Mouse (Mus musculus) cerebellum, postnatal 25 days (tissue): Measurements from ENCODE around the gene Trim6.
"Not testable (repeated sequence)": the region's sequence is repeated elsewhere in the genome, so short reads cannot be mapped to it uniquely, and the experiment has no call there.

Experiments
- DNase-seq, 2 experiments: peaks; one replicate each; pipeline ENCODE4 v3.0.0; 2021; ENCODE audit warnings: mixed read lengths in 2 of 2

The Trim6 gene

GRCm38 (mm10) chr7:104218701-104219569 lies at the start of gene Trim6:
TSS of gene Trim6 (plus strand) at chr7:104218793.
- peak; percentile 10 to 27 for DNase-seq

DNA sequence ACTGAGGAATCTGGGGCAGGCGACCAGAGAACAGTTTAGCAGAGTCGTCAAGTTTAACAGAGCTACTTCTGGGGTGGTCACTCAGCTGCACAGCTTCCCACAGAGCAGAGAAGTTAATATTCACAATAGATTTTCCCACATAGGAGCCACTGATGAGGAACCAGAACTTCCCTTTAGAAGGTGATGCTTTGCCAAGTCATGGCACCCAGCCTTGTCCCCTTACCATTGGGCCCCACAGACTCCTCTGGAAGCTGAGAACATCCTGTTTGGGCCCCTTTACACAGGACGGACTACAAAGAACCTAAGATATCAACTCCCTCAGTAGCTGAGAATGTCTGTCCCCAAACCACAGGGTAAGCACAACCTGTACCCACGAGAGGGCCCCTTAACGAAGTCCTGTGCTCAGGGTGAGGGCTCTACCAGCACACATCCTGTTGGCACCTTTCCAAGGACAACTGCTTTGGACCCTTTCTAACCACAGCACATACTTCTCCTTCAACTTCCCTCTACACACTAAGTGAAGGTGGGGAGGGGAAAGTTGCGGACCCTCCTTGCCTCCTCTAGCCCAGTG lies 48.9 kb upstream of the Trim6 start:
- DNase-seq = no peak

GRCm38 (mm10) chr7:104175085-104175484 lies 43.5 kb upstream of the Trim6 start:
- no peak for DNase-seq

DNA sequence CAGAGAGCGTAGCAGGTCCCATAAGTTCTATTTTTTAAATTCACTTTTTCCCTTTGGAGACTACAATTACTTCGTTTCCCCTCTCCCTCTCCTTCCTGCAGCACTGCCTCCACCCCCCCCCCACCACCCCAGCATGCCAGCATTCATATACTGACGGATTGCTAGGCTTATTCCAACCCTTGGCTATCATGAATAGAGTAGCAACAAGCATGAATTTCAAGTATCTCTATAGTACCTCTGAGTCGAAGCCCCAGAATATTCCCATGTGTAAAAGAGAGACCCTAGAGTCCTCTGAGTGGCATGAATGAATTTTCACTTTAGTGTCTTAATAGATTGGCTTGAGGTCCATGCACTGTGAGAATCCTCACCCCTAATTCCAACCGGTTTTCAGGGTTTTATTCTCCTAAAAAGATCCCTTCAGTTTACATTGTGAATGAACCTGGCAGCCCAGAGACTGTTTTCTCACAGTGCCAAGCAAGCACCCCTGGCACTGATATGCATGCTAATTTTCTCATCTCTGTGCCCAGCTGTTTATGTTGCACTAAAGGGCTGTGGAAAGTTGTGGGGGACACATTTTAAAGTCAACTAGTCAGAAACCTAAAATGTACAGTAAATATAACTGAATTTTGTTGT lies 40.1 kb upstream of the Trim6 start:
- no peak for DNase-seq

DNA sequence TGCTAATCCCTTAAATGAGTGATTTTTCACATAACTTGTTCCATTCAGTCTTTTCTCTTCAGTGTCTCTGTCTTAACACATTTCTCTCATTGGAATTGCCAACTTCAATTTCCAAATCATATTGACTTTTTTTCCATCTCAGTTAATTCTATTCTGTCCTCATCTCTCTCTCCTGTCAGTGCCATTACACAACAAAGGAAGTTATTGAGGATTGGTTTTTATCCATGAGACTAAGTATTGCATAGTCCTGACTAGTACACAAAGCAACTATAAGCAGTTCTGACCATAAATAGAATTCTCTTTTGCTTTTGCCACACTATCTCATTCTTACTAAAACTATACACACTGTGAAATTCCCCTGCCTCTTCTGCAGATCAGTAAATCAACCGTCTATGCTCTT lies 39.5 kb upstream of the Trim6 start:
- DNase-seq = no peak

- DNase-seq = no peak
Observed at GRCm38 (mm10) chr7:104183292-104183691, 35.3 kb upstream of the Trim6 start, which contains the start of gene Olfr648. TSS of gene Olfr648 (minus strand) at chr7:104183392.

GRCm38 (mm10) chr7:104191275-104191674 lies 27.3 kb upstream of the Trim6 start:
- no peak for DNase-seq

DNA sequence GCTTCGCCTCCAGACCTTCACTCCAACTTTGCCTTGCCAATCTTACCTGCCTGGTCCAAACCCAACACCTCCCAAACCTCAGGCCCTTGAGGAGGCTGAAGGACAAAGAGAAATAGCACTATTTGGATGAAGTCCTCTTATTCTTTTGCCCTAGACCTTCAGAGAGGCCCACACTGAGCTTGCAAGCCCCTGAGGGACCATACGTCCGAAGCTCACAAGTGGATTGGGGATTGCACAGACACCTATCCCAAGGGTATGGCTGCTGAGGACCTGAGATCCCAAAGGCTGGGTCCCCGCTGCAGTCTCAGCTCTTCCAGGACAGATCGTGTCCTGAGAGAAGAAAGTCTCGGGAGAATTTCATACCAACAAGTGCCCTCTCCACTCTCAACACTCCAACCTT lies 22.7 kb upstream of the Trim6 start, which contains the start of gene Olfr649:
TSS of gene Olfr649 (minus strand) at position 101 of the 400 bp plus-strand sequence.
- DNase-seq = no peak

DNA sequence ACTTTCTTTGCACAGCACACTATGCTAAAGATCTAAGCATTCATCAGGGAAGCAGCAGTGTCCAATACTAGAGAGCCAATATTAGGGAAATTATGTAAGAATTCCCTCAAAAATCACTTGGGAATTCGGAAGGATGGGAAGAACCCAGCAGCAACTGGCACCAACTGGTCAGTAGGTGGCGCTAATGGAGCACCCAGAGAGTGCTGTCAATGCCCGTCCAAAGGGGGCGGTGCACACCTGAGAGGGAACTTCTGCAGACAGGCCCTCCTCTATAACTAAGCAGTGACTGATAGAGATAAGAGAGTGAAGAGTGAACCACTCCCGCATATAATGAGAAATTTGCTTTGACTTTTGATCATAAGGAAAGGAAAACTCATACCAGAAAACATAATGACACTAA lies 18.8 kb upstream of the Trim6 start:
- DNase-seq = peak in 1 of 2 experiments; percentile 38

DNA sequence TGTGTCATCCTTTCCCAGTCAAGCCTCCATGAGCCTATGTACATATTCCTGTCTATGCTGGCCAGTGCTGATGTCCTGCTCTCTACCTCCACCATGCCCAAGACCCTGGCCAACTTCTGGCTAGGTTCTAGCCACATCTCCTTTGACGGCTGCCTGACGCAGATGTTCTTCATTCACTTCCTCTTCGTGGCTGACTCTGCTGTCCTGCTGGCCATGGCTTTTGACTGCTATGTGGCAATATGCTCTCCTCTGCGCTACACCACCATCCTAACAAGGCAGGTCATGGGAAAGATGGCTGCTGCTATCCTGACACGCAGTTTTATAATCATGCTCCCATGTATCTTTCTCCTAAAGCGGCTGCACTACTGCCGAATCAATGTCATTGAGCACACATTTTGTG lies 12.4 kb upstream of the Trim6 start:
- DNase-seq = no peak

- DNase-seq = no peak
Observed at GRCm38 (mm10) chr7:104216011-104216535, 2.5 kb upstream of the Trim6 start.

DNA sequence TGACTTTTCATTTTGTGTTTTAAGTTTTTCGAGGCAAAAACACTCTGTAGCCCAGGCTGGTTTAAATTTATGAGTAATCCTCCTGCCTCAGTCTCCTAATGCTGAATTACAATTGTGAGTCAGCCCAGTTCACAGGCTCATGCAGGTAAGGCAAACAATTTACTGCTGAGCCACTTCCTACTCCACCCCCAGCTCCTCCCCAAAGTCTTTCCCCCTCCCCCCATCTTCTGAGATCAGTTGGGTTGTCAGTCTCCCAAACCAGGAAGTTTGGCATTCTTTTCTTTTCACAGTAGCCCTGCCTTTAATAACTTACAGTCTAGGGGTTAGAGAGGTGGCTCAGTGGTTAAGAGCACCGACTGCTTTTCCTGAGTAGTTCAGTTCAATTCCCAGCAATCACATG lies 712 bp upstream of the Trim6 start:
- no peak for DNase-seq

GRCm38 (mm10) chr7:104231203-104231602 lies 12.6 kb downstream of the Trim6 start:
- no peak for DNase-seq

- DNase-seq = no peak
Observed at GRCm38 (mm10) chr7:104240857-104241256, 22.3 kb downstream of the Trim6 start.

GRCm38 (mm10) chr7:104243616-104244015 lies 25.0 kb downstream of the Trim6 start:
- no peak for DNase-seq

DNA sequence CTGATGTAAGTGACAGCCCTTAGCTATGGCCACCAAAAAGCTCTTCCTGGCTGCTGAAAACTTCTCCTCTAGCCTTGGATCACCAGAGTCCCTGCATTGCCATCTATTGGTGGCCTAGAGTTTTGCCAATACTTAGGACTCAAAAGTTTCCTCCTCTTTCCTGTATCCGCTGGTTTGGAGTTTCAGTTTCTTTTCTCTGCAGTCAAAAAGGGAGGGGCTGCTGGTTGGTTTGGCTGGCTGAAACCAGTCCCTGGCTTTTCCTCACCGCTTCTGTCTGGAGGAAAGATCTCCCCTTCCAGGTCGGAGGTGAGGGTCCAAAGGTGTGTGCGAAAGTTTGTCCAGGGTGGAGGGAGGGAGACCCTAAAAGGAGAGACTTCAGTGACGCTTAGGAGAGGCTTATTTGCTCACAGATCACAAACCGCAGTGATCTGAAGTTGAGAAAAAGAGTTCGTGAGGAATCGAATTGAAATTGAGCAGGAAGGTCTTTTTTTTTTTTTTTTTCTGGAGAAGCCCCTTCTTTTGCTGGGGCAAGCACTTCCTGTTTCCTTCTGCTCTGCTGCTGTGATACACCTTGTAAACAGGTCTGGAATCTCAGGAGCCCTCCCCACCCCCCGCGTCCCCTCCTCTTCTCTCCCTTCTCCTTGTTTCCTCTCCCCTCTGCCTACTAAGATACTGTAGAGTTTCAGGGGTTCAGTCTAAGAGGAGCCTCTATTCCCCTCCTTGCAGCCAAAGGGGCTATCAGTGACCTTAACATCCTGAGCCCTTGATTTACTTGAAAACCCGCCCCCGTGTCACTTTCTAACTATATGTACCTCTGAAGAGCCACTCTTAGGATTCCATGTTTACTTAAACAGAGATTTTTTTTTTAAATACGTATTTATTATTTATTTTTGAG lies 25.9 kb downstream of the Trim6 start, which contains the start of gene Trim34a:
TSS of gene Trim34a (plus strand) at position 171 of the 895 bp plus-strand sequence.
- no peak for DNase-seq

DNA sequence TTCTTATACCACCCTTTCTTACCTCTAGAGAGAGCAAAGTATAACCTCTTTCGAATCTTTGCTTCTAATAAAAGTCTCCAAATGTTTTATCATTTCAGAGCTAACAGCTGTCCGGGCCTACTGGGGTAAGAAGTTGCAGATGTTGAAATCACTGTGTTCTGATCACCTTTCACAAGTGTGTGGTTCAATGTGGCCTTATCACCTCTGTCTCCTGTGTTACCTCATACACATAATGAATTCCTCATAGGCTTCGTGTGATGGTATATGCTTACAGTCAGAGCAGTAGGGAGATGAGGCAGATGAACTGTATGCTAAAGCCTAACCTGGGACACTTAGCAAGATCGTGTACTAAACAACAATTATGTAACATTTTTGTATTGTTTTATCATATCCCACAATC lies 41.8 kb downstream of the Trim6 start:
- not testable (repeated sequence) for DNase-seq

DNA sequence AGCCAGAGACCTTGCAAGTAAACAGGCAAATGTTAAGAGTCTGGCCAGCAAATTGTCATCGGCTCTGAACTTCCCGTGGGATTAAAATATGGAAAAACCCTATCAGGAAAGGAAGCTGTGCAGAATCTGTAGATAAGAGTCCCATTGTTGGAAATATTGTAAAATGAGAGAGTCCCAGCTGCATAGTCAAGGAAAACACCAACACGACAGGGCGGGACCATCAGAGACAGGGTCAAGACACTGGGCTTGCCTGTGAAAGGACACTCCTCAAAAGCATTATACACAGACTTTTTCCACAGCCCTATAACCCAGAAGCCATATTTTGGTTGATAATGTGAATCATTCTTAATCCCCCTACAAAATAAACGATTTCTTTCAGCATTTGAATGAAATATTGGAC lies 46.7 kb downstream of the Trim6 start:
- not testable (repeated sequence) for DNase-seq

GRCm38 (mm10) chr7:104279361-104279760 lies 60.8 kb downstream of the Trim6 start:
- not testable (repeated sequence) for DNase-seq
